Mouse (Mus musculus) liver, embryonic 14 days (tissue): ENCODE data around the gene Il18r1. TPM values are rescaled to one million over a fixed set of nuclear protein-coding genes. Genes with fewer than 3 reads are reported as not detected.

ENCODE experiments used
- polyA plus RNA-seq: library from polyadenylated mRNA; depleted of rRNA; stranded (reverse); fragments of >200 nt; gene quantifications from 2 replicates; pipeline ENCODE4 v1.2.3, GENCODE M21; 2012; rRNA removed

Gene Il18r1
- polyA plus RNA-seq = 0.09 TPM in 2 replicates

DNA sequence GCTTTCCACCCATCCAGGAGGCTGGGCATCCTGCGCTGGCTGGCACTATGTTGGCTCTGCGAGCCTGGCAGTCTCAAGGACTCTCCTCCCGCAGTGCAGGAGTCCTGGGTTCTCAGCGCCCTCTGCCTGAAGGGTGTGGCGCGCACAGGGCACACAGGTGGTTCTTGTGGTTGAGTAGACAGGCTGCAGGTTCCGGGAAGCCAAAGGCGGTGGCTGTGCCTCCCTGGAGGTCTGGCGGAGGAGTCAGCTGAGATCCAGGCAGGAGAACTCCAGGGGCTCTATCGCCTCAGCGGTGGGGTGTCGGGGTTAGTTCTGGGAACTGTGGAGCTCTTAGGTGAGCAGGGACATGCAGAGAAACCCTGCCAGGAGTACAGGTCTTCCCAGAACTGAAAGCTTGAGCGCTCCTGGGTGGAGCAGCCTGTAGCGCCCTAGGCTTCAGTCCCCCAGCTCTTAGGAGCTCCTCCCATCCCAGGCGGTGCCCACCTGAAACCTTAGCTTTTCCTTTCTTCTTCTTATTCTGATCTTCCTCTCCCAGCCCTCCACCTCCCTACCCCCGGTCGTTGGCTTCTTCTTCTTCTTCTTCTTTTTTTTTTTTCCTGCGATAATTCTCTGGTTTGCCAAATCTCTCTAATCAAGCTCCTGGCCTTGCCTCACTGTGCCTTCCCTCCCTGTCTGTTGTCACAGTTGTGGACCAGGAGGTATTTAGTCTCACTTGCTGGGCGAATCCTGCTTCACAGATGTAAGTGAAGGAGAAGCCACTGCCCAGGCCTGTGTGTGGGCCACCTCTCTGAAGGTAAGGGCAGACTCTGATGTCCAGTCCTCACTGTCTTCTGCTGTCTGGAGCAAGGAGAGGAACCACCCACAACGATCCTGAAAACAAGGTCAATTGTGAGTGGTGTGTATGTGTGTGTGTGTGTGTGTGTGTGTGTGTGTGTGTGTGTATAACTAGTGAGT, at the start of gene Il18r1:
Gene Il18r1, plus strand, starts transcription at position 76 of the 954 bp plus-strand sequence.

DNA sequence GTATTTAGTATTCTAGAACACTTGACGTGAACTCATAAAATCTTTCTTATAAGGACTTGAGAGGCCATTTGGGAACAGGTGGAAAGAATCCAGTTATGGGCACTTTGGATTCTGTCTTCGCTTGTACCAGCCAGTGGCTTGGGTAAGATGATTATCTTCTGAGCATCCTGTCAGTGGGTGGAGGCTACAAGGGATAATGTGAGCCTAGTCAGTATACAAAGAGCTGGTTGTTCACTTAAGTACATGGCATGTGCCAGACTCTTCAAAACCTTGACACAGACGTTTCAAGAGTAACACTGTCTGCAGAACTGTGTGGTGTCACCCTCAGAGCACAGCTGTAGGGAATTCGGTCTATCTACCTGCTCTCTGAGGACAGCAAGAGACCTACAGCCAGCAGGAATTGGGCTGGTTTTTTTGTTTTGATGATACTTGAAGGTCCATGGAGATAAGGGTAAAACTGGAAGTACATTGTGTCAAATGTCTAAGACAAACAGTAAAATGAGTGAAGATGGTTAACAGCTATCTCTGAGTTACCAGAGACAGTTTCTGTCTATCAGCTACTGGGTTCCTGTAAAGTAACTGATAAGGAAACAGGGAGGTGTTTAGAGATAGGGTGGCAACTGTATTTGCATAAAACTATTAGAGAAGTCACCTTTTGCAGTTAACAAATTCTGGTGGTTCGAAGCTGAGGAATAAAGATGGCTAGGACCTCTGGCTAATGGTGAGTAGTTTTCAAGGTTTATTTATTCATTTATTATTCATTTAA, 36.3 kb upstream of the Il18r1 start, which contains the start of gene Il1rl1:
Gene Il1rl1, plus strand, starts transcription at position 661 of the 766 bp plus-strand sequence.

DNA sequence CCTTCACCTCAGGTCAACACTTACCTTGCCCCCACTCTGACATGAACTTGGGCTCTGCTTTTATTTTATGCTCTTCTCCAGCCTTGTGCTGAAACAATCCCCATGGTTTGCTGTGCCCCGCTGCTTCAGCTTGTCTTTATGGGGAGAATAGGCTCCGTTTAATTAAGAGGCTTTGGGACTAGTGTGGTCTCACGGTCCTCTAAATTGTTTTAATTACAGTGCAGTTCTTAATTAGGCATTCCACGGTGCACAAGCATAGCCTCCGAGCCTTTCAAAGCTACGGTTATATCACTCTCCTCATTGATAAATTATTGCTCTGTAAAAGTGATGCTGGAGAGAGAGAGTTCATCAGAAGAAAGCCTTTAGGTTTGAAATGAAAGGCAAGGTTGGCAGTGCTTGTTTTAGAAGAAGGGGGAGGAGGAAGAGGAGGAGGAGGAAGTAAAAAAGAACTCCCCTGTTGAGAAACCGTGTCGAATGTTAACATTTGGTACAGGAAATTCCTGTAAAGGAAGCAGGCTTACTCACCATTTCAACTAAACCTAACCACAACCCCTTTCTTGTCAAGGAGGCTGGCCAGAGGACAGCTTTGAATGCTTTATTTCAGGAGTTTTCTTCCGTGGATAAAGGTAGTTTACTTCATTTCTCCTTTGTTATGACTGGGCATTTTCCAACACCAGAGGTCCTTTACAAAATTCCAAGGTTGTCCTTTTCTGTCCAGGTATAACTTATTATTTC, 49.7 kb downstream of the Il18r1 start, which contains the start of gene Il18rap:
Gene Il18rap, plus strand, starts transcription at position 512 of the 735 bp plus-strand sequence.

Other genes starting within 250 kb of the Il18r1 start
- 3.1 and 3.9 TPM in 2 replicates for gene Il1r1, start 240.5 kb upstream of the Il18r1 start, polyA plus RNA-seq
- gene Il1rl2, start 140.9 kb upstream of the Il18r1 start, polyA plus RNA-seq = 0.83 and 0.93 TPM in 2 replicates
- 3.3 and 4.2 TPM in 2 replicates for gene Il1rl1, start 36.0 kb upstream of the Il18r1 start, polyA plus RNA-seq
- 0.48 and 0.92 TPM in 2 replicates for gene Il18rap, start 49.8 kb downstream of the Il18r1 start, polyA plus RNA-seq
- gene Slc9a4, start 114.5 kb downstream of the Il18r1 start, polyA plus RNA-seq = not detected in 2 replicates
- gene Slc9a2, start 215.0 kb downstream of the Il18r1 start, polyA plus RNA-seq = under 0.01 TPM in 1 of 2 replicates, not detected in the other